Mouse (Mus musculus) naive thymus-derived CD4-positive, alpha-beta T cell, adult 5 months (primary cell): ENCODE data around the gene Mtx2. TPM values are rescaled to one million over a fixed set of nuclear protein-coding genes. Genes with fewer than 3 reads are reported as not detected.

Source experiments
- polyA plus RNA-seq: library from polyadenylated mRNA; unstranded; fragments of 100-300 nt; shearing (Covaris generic); gene quantifications from one replicate; pipeline ENCODE4 v1.2.1, GENCODE M21; 2017

The Mtx2 gene
- polyA plus RNA-seq, result 44.7 TPM

DNA sequence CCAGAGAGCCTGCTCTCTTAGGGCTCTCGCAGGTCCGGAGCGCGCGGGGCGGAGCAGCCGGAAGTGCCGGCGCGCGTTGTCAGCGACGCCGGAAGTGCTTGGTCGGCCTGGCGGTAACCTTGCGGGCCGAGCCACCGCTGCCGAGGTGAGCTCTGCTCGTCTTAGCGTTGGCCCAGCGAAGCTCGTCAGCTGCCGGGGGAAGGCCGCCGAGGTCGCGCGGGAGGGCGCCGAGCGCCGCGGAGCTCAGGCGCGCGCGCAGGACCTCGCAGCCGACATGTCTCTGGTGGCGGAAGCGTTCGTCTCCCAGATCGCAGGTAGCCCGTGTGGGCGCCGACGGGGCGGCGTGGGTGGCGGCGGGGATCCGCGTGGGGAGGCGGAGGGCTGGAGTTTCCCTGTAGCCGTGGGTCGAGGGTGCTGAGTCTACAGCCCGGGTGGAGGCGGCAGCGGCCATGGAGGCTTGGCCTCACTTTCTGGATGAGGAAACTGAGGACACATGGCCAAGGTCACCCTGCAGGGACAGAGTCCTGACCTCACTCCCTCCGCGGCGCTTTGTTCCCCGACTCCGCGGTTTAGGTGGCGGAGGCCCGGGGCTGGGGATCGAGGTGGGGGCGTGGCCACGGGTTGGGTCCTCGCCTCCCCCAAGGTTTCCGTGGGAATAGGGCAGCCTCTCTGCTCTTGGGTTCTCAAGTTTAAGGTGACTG is at the start of gene Mtx2:
Gene Mtx2, plus strand, starts transcription at position 74 of the 701 bp plus-strand sequence.

Other genes starting within 250 kb of the Mtx2 start
- gene Lnpk, start 246.4 kb upstream of the Mtx2 start, polyA plus RNA-seq, result 28.0 TPM
- not detected for gene Evx2, start 166.2 kb upstream of the Mtx2 start, polyA plus RNA-seq
- not detected for gene Hoxd13, start 157.5 kb upstream of the Mtx2 start, polyA plus RNA-seq
- gene Hoxd12, start 150.8 kb upstream of the Mtx2 start, polyA plus RNA-seq, result not detected
- gene Hoxd11, start 146.2 kb upstream of the Mtx2 start, polyA plus RNA-seq, result not detected
- gene Hoxd10, start 133.9 kb upstream of the Mtx2 start, polyA plus RNA-seq, result not detected
- not detected for gene Hoxd9, start 128.1 kb upstream of the Mtx2 start, polyA plus RNA-seq
- gene Hoxd8, start 121.2 kb upstream of the Mtx2 start, polyA plus RNA-seq, result not detected
- gene Hoxd3, start 113.9 kb upstream of the Mtx2 start, polyA plus RNA-seq, result not detected
- not detected for gene Hoxd4, start 113.9 kb upstream of the Mtx2 start, polyA plus RNA-seq
- not detected for gene Gm28230, start 99.1 kb upstream of the Mtx2 start, polyA plus RNA-seq
- gene Hoxd1, start 62.8 kb upstream of the Mtx2 start, polyA plus RNA-seq, result not detected